Mouse (Mus musculus): ENCODE results near the gene Actr5.

DNA sequence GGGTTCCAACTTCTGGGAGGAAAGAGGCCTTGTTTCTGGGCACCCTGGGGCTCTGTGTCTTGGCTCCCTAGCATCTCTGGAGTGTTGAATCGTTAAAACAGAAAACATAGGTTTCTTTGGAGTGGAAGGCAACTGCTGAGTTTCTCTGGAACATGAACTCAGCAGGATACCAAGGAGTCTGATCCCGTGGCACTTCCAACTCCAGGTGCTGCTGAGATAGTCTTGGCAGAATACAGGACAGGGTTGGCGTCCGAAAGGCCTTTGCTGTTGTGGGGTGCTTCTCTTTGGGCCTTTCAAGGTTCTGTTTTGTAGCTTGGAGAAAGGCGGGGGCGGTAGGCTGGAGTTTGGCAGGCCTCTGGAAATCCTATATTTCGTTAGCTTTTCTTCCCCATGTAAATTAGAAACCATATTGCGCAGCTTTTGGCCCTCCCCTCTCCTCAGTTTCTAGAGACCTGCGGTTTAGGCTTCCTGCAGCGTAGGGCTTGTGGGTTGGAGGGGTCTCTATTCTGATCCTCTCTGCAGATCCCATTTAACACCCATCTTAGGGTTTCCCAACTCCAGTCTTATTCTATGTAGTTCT is 11.9 kb upstream of the Actr5 start:
- TF ChIP-seq POLR2A (IDR thresholded peaks at IDR 0.05; ENCODE audit: borderline replicate concordance, low read depth, low read length) (no peak), CTCF (IDR thresholded peaks at IDR 0.05; ENCODE audit: low read depth, low read length) (peak; percentile 8; the same call in 1 of the 2 replicates)
